Mouse (Mus musculus) cerebellum, adult 2 months (tissue): ENCODE data around the gene P2ry6.

Experiments
- CTCF ChIP-seq: fragments of 200-500 bp; IDR thresholded peaks from 2 replicates; pipeline ENCODE4 v1.5.1; 2011; ENCODE audit warnings: low read depth, mild to moderate bottlenecking, control low read depth, low read length, moderate library complexity, borderline replicate concordance; ENCODE audit not compliant: insufficient read depth
- POLR2A ChIP-seq: fragments of 200-500 bp; IDR thresholded peaks from 2 replicates; pipeline ENCODE4 v1.6.1; 2011; ENCODE audit warnings: low read length, control low read depth, borderline replicate concordance; ENCODE audit not compliant: insufficient read depth

GRCm38 (mm10) chr7:100908567-100908966 is 65.9 kb downstream of the P2ry6 start:
- no peak for TF ChIP-seq CTCF
- TF ChIP-seq POLR2A = no peak
